Mouse (Mus musculus): Measurements from ENCODE around the gene Prl3d3.
"Not testable (repeated sequence)": the region's sequence is repeated elsewhere in the genome, so short reads cannot be mapped to it uniquely, and the experiment has no call there.

Gene Prl3d3

GRCm38 (mm10) chr13:27156490-27156889, at the start of gene Prl3d3:
TSS of gene Prl3d3 (plus strand) at chr13:27156790.
- not testable (repeated sequence) for DNase-seq (ENCODE audit: low spot score in 2 of 2)

GRCm38 (mm10) chr13:27121398-27121797, 35.2 kb upstream of the Prl3d3 start, which contains the start of gene Prl3d2:
TSS of gene Prl3d2 (plus strand) at chr13:27121698.
- DNase-seq (ENCODE audit: low spot score in 2 of 2), result not testable (repeated sequence)

- no peak for DNase-seq (ENCODE audit: low spot score in 2 of 2)
These were observed 8.3 kb upstream of the Prl3d3 start for GRCm38 (mm10) chr13:27148264-27148663.

GRCm38 (mm10) chr13:27196359-27196758, 39.8 kb downstream of the Prl3d3 start, which contains the start of gene Prl3c1:
TSS of gene Prl3c1 (plus strand) at chr13:27196659.
- no peak for DNase-seq (ENCODE audit: low spot score in 2 of 2)
